Mouse (Mus musculus): ENCODE data around the gene Amacr.
A peak's percentile ranks its signal among the peaks of the same experiment; 100 is the strongest.
"Not testable (repeated sequence)": the region's sequence is repeated elsewhere in the genome, so short reads cannot be mapped to it uniquely, and the experiment has no call there.

Amacr gene

DNA sequence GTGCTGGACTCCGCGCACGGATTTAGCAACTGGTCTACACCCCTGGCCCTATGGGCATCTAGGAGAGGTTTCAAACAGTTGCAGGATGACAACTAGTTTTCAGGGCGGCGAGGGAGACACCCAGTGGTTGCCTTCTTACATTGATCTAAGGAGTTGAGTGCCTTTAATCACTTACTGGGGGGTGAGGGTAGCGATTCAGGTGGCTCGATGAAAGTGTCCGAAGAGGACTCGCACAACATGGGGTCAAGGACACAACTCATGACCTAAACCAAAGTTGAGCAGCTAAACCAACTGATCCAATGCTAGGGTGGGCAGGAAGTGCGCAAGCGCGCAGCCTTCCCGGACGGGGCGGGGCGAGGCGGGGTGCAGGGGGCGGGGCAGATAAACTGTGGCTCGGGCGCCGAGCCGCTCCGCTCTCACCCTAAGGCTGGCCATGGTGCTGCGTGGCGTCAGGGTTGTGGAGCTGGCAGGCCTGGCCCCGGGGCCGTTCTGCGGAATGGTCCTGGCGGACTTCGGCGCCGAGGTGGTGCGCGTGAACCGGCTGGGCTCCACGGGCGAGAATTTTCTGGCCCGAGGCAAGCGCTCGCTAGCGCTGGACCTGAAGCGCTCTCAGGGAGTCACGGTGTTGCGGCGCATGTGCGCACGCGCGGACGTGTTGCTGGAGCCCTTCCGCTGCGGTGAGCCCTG is at the start of gene Amacr:
Amacr (plus strand) TSS at position 380 of the 687 bp plus-strand sequence.
- peak; percentile 90 for DNase-seq

DNA sequence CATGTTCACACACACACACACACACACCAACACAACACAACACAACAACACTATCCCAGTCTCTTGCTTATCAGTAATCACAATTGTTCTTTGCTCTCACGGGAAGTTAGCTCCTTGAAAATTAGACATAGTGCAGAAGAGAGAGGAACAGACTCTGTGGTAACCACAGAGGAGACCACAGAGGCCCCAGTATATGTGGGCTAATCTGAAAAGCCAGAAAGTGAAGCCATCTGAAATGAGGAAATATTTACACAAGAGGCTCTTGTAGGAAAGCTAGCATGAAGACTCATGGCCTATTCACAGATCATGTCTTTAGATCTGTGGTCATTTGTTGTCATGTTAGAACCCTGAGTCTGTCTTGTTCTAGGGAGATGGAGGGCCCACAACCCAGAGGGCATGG is 47.6 kb upstream of the Amacr start:
- no peak for DNase-seq

DNA sequence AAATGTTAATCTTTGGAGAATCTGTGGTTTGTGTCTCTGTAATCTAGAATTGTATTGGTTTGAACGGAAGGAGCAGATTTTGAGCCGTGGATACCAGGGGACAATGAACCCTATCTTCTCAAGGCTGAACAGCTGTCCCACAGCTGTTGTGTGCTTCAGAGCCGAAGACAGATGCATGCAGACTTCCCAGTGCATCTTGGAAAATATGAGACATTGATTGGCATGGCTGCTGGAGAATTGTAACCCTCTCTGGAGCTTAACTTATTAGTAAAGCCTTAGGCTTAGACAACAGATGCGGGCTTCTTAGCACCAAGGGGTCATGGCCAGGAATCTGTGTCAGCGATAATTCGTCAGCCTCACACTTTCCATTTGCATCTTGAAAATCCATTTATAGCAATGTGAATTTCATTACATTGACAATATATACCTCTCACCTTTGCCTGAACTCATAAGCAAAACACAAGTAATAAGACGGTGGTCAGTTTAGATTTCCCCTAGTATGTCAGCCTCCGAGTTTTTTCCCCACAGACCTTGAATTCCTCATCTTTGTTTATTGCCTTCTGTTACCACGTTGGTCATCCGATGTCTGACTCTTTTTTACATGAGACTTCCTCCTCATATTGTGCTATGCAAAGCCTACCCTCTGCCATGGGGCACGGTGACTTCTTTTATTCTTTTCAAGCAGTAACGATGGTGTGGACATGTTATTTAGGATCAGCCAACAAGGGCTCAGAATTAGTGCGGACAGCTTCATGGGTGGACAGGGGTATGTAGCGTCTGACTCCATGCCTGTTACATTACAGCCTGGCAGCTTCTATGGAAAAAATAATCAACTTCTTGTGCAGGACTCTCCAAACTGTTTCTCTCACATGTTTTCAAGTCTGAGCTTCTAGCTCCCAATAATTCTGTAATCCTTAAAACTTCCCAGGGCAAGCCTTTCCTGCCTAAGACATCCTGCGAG is 41.1 kb upstream of the Amacr start:
- DNase-seq: no peak

DNA sequence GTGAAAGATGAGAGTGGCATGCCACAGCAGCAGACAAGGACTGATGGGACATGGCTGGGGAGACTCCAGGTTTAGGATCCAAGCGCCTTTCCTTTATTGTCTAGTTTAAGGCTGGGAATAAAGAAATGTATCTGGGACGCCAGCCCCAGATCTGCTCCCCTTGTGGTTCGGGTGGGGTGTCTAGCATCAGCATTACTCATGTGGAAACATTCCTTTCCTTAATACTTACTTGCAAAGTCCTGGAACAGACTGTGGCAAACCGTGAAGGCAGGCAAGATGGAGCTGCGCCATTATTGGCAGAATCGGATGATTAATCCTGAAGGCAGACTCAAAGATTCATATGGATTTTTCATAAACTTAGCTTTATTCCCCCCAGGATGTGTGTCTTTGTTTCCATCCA is 39.7 kb upstream of the Amacr start:
- no peak for DNase-seq

DNA sequence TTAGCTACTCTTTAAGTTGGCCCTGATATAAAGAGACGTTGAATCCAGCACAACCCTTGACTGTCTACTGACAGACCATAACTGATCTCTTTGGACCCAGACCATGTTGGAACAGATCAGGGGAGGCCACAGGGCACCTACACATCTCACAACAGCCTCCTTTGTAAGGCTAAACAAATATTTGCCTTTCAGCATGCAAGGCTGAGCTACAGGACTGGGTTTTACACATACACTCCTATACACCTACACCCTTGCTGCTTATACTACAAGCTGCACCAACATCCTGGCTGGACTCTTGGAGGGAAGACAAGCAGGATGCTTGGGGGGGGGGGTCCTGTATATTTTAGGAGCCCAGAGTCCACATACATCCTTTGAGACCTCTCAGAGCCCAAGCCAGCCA is 33.7 kb upstream of the Amacr start:
- DNase-seq: no peak

DNA sequence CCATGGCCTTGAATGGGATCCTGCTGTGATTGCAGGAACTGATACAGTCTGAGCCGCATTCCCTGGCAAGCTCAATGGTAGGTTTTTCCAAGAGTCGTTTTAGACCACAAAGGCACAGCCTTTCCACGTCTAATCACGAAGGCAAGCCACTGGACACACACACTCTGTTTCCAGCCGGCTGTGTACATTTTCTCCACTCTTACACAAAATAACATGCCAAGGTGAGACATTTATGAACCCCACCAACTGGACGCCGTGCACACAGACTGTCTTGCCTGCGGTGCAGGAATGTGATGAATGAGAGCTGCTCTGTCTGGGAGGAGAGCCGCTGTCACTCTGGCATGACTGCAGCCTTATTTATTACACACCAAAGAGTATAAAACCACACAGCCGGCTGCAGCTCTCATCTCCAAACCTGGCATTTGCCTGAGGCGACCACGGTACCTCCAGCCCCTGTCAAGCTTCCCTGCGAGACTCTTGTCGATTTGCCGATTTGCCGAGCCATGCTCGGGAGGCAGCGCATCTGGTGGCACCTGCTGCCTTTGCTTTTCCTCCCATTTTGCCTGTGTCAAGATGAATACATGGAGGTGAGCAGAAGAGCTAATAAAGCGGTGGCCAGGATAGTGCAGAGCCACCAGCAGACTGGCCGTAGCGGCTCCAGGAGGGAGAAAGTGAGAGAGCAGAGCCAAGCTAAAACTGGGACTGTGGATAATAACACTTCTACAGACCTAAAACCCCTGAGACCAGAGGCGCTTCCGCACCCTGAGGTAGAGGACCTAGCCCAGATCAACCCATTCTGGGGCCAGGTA is 29.4 kb upstream of the Amacr start, which contains the start of gene C1qtnf3:
C1qtnf3 (plus strand) TSS at position 382 of the 809 bp plus-strand sequence.
- no peak for DNase-seq

DNA sequence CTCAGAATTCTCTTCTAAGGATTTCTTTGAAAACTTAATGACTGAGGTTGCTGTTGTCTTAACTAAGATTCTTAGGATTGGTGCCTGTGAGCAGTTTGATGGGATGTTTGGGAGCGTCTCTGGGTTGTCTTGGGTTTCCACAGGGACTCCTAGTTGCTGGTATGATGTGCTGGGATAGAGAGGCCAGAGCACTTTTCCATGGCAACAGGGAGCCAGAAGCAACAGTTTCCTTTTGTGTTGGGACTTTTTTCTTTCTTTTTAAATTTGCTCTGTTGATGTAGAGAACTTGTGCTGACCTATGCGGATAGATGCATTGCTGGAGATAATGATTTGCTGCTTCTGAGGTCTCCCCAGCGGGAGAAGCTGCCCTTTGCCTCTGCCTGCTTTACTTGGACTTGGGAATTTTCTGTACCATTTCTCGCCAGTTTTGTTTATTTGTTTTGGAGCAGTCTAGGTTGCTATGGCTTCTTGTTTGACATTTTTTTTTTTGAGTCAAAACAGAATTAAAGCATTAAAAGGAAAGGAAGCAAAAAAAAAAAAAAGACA is 28.7 kb upstream of the Amacr start:
- DNase-seq: no peak

DNA sequence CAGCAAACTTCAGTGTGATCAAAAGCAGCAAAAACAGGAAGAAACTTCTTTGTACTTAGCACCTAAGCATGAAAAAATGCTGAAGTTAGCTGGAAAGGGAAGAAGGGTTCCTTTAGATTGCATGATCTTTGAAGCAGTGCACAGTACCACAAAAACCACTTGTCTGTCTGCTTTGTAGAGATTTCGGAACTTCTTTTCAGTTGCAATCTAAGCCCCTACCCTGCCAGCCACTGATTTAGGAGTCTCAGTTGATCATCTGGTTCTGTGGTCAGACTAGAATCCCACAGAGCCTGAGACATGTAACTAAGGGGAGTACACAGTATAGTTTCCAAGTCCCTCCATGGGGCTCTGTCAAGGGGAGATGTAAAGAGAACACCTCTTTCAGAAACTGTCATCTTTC is 28.1 kb upstream of the Amacr start:
- DNase-seq: no peak

DNA sequence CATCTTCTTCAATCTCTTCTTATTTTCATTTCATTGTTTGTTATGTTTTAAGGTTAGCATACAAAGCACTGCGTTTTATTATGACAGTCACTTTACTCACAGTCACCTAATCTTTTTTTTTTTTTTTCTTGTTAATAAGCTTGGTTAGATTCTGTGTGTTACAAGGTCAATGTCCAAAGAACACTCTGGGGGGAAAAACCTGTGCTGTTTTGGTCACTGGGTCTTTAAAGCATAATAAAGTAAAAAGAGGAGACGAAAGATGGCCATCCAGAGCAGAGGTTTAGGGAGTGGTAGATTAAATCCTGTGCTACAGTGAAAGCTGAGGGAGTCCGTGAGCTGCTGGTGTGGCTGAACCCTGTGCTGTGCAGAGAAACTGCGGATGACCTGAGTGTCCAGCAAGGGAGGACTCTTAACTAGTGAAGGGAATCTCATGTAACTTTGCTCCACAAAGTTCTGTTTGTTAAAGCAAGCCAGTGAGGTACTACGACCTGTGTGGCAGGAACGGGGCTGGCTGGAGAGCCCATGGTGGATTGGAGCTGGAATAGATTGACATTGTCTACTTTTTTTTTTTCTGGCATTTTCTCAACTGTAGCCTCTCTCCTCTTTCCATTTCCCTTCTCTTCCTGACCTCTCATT is 27.1 kb upstream of the Amacr start:
- no peak for DNase-seq

DNA sequence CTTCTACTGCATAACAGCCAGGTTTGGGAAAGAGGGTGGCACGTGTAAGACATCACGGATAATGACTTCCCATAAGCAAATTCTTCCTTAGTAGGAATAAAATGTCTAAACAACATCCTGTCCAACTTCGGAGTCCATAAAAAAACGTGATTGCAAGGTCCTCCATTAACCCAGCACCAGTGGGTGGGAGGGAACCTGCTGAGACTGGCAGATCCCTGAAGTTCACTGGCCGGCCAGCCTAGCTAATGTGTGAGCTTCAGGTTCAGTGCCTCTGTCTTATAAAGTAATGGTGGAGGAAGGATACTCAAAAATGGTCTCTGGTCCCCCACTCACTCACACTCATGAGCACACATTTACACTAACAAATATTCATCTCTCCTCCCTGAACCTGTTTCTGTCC is 26.4 kb upstream of the Amacr start:
- no peak for DNase-seq

DNA sequence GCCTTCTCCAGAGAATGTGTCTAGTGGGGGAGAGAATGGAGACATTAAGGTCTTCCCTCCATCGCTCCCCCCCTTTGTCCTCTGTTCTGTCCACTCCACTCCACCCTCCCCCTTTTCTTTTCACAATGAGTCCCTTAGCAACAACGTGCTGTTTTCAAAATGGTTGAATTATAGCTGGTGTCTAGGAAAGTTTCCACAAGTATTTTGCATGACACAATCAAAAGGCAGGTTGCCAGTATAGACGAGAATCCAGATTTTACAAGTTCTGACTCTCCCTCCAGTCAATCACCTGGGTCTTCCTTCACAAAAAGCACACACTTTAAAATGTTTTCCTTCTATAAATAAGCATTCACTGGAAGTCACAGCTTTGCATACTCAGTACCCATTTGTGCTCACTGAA is 24.9 kb upstream of the Amacr start:
- no peak for DNase-seq

DNA sequence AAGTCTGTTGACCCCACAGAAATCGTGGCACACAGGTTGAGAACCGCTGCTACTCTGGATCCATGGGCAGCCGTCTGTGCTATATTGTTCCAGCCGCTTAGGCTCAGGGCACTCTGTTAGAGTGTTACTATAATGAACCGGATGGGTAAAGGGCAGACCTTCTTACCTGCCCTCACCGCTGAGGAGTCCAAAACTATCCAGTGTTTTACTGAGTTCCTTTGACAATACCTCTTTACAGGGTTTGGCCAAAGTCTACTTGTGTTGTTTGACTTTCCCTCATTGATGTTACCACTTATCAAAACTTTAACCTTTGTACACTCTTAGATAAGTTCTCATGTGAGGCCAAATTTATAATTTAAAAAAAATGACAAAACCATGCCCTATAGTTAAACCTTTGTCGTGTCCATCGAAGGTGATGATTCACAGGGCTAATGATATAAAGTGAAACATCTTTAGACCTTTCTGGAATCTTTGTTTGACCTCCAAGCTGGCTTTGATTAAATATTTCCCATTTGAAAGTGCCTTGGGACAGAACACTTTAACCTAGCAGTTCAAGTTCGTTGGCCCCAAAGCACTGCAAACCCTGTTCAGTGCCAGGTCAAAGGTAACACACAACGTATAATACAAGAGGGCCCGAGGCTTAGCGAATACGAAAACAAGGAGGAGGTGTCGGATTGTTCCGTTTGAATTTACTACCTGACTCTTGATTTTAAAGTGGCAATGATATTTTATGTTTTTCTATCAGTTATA is 22.1 kb upstream of the Amacr start:
- DNase-seq: no peak

DNA sequence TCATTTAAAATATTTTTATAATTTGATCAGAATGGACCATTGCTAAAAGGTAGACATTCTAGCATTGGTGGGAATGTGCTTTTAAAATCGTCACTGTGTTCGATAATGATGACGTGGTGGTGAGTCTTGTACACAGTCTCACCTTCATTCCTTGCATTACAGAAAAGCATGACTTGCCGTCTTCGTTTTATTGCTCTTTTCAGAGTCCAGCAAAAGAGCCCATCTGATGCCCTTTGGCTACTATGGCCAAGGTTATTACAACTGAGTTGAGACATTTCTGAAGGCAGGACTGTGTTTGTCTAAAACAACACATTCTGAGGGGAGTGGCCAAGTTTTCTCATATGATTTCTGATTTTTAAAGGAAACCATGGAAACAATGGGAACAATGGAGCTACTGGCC is 21.3 kb upstream of the Amacr start:
- DNase-seq: no peak

DNA sequence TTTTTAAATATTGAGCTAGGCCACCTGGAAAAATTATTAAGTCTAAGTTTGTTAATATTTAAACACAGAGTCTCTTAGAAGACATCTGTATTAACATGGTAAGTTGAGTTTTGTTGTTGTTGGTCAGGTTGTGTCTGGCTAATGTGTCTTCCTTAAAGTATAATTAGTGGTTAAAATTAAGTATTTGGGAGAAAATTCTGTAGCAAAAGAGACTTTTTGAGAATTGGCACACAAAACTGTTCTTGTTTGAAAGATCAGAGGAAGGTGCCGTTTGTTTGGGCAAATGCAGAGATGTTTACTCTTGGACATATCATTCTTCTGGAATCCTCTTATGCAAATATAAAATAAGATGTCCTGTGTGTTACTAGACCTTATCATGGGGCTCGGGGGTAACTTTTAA is 19.0 kb upstream of the Amacr start:
- DNase-seq: no peak

DNA sequence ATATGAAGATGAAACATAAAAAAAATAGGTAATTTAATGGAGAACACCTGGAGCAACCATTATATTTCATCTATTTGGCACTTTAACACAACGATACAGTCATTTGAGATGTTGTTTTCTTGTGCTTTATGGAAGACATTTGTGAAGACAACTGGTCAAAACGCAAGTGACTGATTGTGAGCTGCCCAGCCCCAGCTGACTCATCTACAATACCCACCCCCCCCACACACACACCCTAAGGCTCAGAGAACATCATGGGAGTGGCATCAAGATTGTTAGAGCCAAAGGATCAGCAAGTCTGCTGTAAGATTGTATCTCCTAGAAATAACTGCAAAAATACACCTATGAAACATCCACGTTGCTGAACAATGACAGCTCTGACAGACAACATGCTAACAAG is 12.1 kb upstream of the Amacr start:
- no peak for DNase-seq

DNA sequence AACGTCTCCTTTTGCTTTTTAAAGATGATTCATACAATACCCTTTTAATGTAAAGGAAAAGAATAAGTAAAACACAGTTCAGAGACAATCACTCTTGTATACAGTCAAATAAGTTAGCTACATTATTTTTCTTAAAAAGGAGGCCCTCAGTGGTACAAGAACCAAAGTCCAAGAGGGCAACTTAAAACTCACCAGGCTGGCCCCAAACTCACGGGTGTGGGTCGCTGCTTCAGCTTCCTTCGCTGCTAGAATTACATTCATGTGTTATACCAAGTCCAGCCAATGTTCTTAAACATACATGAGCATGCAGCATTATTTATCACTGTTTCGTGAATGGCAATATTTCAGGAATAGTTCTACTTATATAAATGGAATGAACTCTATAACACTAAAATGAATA is 10.8 kb upstream of the Amacr start:
- no peak for DNase-seq

DNA sequence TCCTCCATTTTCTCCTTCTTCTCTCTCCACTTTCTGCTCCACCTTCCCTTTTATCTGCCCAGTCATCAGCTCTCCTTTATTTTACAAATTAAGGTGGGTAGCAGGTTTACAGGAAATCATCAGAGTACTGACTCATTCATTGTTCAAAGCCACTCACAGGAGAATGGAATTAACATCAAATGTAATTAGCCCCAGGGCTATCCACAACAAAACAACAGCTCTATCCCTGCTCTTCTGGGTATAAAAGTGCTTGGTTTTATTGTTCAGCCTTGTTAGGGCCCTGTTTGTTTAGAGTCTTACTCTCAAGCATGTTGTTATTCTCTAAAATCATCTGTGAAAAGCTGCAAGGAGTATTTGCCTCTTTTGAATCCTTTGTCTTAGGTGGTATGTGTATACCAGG is 4.4 kb upstream of the Amacr start:
- DNase-seq: no peak

DNA sequence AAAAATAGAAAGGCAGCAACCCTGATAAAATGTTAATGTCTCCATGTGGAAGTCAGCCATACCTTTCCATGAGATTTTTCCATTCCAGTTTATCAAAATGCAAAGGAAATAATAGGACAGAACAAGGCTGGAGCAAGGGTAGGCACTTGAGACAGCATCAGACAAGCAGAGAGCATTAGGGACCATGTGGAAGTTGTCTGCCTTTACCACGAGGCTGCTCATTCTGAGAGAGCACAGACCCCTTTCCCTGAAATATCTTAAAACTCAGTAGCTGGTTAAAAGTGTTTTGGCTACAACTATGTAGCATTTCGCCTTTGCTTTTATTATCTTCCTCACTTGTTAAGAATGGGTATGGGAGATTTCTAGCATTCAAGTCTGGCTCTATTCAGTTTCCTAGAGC is 844 bp upstream of the Amacr start:
- DNase-seq: no peak

DNA sequence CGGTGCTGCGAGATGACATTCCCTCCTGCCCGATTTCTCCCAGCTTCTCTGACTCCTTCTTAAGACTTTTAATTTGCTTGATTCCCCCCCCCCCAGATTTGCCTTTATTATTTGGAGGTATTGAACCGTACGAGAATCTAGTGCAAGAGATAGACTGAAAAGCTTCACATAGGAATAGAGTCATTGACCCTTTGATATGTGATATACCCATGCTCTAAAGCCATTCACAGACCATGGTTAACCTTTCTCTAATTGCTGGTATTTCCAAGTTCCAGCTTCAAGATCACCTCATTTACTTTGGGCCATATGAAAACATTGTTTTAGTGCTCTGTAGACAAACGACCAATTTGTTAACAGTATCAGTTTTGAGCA is 494 bp downstream of the Amacr start:
- no peak for DNase-seq

DNA sequence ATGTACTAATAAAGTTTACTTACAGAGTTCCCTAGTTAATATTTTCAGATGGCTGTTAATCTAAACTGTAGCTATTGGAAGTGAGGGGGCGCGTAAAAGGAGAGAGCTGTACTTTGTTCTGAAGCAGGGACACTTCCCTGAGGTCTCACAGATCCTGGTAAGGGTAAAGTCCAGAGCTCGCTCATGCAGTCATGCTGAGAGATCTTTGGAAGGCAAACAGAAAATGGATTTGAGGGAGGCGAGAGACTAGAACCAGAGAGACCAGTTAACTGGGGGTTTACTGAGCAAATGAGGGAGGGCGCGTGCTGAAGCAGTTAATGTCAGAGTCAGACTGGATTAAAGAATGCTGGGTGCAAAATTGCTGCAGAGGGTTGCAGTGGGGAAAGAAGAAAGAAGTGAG is 4.2 kb downstream of the Amacr start:
- no peak for DNase-seq

DNA sequence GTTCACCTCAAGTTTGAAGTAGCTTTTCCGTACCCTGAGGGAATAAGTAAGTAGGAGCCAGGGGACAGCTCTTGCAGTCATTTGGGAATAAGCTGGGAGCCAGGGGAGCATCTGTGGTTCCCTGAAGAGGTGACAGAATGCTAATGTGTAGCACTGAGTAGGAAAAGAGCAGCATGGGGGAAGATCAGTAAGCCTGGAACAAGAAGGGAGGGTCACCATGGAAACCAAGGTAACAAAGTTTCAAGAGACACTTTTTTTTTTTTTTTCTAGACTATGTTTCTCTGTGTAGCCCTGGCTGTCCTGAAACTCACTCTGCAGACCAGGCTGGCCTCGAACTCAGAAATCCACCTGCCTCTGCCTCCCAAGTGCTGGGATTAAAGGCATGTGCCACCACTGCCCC is 4.9 kb downstream of the Amacr start:
- not testable (repeated sequence) for DNase-seq

DNA sequence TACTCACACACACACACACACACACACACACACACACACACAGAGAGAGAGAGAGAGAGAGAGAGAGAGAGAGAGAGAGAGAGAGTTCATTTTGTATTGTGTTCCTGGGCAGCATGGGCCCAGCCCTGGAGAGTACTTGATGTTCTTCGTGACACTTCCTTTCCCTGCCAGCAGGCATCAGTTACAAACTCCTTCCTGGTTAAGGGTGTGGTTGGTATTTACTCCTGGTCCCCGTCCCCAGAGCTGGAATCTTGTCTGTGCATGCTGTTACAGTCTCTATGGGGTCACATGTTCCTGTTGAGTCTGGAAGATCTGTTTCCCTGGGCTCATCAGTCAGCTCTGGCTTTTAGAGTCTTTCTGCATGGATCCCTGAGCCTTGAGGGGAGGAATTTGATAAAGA is 8.9 kb downstream of the Amacr start:
- DNase-seq: no peak
